Mouse (Mus musculus): ENCODE measurements at regions not wholly inside any gene's neighbourhood (a gene's known extent, or its start where the extent isn't known, plus 50 kb on each side); places are given as distances from the start of the nearest gene placed in this dataset.
A peak's percentile ranks its signal among the peaks of the same experiment; 100 is the strongest.

DNA sequence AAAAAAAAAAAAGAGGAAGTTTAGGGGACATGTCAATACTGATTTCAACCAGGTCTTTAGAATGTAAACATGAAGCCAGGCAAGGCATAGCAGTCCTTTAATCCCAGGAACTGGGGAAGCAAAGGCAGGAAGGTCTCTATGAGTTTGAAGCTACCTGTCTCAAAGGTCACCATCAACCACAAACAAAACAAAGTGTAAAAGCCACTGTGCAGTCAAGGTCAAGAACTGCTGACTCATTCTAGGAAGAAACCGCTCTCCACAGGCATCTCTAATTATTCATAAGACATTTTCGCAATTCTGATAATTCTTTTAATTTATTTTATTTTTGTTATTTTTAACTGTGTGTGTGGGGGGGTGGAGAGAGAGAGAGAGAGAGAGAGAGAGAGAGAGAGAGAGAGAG lies 364.0 kb downstream of the Cntnap4 start:
- DNase-seq, result no peak

DNA sequence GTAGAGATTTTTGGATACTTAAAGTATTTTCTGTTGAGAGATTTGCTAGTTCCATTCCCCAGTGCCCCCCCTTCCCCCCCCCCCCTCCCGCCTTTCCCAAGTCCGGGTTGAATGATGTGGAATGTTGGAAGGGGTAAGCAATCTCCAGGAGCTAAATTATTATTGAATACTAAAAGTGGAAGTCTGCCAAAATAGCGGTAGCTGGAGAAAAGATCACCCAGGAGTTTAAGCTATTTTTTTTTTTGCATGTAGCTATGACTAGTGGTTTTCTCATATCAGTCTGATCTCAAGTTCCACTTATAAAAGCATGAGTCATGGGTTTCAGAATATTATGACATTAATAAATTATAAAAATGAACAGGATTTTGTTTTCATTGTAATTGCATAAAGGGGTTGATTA lies 365.6 kb downstream of the Cntnap4 start:
- no peak for DNase-seq

DNA sequence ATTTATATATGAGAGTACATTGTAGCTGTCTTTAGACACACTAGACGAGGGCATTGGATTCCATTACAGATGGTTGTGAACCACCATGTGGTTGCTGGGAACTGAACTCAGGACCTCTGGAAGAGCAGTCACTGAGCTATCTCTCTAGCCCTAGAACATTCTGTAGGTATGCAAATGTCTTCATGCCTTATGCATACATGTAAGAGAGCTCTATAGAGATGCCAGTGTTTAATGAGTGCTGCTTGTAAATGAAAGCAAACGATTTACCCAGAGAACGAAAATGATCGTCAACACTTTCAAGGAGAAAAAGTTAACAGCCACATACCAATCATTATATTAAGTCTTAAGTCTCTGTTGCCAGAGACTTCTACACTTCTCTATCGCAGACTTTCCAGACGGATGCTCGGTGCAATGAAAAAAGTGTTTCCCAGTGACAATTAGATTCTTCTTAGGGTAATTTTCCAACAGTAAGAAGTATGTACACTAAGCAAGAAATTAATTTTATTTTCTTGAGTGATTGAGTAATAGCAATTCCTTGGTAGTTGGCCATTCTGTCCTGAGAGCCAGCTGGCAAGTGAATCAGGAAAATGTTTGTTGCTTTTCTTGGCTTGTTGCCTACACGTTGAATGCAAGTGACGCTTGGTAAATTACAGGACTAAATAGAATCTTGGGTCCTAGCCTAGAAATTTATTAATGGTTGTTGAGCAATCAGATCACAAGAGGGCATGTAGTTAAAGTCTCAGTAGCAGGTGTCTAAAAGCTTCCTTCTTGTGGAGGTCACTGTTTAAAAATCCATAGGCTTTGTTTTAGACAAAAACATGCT lies 366.3 kb downstream of the Cntnap4 start:
- DNase-seq, result peak; percentile 75

DNA sequence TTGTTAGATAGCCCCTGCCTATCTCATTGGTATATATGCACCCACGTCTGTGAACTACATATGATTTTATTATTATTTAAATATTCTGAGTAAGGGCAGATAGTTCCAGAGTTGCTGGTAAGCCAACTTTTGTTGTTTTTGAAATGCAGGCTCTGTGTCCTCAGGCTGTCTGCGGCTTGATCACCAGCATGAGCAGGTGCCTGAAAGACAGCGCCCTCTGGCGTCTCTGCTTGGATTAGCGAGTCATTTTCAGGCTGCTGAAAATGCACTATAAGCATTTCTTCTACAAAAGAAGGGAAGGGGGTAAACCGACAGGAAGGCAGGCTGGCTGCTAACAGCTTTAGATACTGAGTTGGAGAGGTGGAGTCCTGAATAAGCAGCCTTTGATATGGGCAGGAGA lies 402.6 kb downstream of the Cntnap4 start:
- peak; percentile 71 for DNase-seq

DNA sequence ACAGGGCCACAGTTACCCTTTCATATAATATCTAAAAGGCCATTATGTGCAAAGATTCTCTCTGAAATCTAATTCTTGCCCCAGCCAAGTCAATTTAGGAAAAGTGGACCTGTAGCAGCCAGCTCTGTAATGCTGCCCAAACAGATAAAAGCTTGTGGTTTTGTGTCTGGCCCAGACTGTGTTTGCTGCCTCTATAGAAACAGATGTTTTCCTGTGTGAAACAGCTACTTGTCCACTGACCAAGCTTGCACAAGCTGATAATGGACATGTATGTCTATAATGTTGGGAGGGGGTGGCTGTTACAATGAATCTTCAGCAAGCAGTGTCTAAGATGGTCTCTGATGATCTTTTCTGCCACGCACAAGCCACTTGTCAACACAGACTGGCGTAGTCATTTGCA lies 405.9 kb downstream of the Cntnap4 start:
- no peak for DNase-seq

DNA sequence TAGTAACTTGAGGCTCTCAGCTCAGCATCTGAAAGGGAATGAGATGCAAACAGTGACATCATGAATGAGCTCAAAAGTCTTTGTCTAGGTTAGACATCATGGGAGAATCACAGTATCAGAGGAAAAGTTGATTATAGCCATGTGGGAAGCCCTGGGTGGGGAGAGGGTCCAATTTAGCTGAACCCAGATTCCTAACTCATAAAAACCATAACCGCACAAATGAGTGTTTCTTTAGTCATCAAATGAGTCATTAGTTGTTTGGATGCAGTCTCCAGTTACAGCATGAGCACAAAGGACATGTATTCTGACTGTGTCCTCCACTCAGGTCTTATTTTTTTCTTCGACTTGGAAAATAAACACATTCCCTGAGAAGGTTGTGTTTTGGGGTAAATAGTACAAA lies 406.5 kb downstream of the Cntnap4 start:
- DNase-seq, result no peak

DNA sequence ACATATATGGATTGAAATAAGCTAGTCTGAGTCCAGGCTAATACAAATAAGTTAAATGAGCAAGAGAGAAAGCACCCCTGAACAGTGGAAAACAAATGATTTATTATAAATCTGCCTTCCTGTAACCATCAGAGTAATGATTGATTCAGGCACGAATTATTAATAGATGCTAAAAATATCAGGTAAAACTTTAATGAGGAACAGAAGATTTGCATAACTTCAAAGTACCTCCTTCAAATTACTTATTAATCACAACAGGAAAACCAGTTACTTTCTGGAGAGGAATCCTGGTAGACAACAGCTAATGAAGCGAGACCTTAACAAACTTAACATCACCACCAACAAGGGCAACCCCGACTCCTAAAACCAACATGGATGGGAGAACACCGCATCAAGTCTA lies 423.9 kb downstream of the Cntnap4 start:
- no peak for DNase-seq

DNA sequence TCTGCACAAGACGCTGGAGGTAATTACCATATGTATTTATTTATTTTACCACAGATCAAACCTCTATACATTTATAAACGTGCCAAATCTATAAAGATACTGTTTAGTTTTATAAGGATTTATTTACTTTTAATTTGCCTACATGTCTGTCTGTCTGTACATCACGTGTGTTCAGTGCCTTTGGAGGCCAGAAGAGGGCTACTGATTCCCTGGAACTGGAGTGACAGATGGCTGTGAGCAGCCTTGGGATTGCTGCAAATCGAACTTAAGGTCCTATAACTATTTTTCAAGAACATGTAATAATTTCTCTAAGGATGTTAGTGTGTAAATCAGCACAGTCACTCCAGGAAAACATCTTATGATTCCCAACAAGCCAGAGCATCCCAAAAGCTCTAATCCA lies 437.5 kb downstream of the Cntnap4 start:
- no peak for DNase-seq

DNA sequence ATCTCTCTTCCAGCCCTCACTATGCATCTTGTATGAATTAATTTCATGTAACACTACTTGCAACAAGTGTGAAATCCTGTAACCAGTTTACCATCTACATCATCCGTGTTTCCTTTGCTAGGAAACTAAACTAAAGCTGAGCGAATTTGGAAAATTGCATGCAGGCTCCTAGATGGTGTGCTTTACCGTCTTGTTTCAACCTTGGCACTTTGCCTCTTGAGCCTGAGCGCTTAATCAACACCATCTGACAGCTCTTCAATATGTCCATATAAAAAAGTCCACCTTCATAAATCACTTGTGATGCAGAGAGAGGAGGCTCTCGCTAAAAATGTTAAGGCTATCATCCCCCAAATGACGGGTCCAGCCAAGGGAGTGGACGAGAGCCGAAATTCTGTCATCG lies 459.0 kb downstream of the Cntnap4 start:
- DNase-seq, result no peak

DNA sequence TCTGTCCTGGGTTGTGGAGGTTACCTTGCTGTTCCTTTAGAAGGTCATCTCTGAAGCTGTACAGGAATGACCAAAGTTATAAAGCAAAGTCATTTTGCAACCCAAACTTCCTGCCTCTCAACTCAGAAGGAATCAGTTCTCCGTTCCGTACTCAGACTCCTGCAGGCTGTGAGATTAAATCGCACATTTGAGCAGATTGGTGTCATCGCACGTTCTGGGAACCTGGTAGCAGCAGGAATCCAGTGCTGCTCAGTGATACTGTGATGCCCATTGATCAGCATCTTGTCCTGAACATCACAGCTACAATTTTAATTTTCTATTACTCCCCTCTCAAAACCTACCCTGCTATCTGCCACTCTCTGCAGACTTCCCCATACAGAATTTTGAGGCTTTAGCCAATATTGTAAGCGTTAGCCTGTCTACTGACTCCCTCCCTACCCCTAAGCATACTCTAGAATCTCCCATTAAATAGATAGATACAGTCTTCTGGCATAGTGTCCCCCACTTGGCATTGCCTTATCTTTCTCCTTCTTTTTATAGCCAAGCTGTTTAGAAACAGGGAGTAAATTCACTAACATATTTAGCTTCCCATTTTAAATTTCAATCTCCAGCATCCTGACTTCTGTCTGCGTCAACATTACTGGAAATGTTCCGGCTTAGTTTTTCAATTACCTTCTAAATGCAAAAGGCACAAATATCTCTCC lies 482.1 kb downstream of the Cntnap4 start:
- no peak for DNase-seq

DNA sequence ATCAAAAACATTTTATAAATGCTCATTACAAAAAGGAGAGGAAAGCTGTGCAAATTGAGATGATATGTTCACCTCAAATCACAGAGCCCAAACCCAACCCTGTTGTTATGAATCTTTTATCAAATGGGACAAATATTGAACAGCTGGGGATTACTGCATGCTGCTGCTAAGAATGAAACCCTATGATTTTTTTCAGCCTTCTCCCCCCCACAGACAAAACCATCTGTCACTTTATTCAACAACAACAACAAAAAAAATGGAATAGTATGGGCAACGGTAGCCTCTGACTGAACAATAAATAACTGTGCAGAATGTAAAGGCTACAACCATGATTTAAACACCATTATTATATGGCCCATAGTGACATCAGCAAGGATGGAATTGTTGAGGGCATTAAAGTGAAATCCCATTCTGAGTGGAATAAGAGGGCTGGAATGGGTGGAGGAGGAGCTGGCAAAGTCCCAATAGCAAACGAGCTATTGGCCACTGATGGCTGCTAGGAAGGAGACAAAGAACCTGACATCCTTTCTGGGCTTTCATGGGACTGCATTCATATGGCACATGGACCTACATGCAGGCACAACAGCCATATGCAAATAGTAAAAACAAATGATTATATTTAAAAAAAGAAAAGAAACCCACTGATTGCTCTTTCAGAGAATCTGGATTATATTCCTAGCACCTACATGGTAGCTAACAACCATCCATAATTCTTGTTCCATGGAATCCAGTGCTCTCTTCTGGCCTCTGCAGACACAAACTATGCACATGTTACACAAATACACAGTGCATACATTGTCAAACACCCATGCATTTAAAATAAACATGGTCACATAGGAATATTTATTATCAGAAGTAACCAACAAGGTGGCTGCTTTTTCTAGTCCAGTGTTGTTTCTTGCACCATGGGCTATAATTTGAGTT lies 495.7 kb downstream of the Cntnap4 start:
- no peak for DNase-seq

DNA sequence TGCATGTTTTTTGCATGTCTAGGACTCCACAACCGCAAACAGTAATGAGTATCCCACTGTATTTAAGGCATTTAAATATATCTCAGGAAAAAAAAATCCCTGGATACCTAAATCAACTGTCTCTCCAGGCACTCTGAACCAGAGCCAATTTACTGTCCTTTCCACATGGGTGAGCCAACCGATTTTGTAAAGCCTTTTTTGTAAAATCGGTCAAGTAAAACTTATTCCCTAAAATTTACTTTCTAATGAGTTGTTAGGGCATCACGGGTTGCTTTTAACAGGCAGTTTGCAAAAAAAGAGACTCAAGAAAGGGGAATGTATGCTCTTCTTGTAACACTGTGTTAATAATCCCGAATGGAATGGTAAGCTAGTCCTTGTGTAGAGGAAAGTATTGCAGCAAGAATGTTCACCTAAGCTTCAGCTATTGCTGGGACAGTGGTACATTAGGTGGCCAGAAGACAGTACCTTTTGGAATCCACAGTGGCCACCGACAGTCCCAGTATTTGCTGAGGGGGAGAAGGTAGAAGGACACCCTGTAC lies 496.4 kb downstream of the Cntnap4 start:
- DNase-seq, result peak; percentile 1

DNA sequence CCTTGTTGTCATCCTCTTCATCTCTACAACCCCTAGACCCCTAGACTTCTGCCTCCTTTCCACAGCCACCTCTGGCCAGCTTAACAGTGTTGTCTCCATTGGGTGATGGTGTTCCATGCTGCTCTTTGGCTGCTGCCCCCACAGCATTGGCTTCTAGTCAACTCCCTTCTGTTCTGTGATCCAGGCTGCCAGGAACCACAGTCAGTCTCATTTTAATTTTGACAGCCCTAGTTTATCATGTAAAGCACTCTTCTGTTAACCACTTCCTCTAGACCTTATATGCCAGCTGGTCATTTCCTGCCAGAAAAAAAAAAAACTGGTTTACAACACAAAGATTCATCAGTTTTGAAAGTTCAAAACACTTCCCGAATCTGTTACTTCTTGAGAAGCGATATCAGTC lies 514.1 kb downstream of the Cntnap4 start:
- DNase-seq, result no peak

DNA sequence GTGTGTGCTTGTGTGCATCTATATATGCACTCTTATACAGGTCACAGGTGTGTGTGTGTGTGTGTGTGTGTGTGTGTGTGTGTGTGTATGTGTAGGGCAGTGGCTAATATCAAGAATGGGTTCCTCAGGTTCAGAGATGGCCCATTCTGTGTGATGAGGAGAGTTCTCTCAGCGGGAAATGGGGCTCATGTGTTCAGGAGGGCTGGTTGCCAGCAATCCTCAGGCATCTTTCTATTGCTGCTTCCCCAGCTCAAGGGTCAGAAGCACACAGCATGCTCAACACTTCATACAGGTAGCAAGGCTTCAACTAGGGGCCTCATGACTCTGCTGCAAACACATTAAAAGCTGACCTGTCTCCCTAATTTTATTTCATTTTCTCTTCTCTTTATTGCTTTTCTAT lies 517.7 kb downstream of the Cntnap4 start:
- DNase-seq, result no peak

DNA sequence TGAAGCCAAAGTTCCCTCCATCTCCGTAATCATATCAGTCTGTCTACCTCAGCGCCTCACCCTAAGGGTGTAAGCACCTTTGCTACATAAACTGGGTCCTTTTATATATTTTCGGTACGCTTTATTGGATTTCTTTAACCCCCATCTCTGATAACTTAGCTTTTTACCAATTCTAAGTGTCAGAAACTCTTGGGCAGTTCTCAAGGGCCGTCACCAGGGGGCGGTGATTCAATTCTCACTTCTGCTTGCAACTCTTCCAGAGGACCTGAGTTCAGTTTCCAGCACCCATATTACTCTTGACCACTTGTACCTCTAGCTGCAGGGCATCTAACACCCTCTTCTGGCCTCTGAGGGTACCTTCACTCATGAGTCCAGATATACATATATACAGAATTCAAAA lies 523.7 kb upstream of the Mon1b start:
- no peak for DNase-seq

DNA sequence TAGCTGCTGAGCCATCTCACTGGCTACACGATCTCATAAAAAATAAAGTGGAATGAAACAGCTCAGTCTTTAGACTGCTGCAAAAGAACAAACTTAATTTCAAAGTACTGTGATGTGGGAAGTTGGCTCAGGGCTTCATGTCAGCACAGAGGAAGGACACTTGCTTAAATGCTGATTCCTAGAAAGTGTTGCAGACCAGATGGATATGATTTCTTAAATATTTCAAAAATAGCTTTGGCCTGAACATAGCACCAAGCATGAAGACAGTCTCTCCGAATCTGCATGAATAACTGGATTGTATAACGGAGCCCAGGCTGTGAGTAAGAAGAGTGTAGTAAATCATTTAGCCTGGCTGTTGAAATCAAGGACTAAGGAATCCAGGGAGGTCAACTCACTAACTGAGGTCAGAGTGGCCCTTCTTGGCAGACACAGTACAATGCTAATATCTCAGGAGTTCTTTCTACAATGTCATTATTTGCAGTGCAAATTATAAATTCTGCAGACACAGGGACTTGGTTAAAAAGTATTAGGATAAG lies 521.2 kb upstream of the Mon1b start:
- peak; percentile 57 for DNase-seq

DNA sequence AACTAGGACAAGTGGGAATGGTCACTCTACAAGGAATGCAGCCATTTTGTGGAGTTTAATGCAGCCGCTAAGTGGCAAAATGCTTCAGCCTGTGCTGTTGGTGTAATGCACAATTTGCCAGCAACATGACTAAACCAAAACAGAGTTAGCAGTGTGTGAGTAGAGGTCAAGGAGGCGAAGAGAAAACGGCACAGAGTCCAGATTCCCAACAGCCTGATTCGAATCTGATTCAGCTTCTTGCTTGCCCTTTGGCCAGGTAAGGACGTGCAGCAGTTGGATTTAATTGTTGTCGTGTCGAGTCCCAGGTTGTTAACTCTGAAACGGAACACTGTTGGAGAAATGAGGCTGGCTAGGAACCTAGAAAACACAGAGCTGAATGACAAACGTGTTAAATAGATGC lies 518.1 kb upstream of the Mon1b start:
- DNase-seq, result peak; percentile 17

DNA sequence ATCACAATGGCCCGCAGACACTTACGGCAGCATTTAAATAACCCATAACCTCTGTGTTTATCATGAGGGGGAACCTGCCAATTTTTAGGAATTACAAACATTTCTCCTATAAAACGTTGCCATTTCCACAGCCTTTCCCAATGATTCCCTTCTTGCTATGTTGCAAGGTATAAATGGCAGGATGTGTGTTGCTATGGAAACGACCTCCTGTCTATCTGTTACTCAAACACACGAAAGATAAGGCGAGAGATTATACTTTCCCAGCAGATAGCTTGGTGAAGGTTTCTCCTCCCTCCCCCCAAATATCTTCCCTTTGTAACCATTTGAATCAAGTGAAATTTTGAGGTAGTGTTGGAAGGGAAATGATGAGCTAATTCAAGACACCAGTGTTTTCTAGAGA lies 509.8 kb upstream of the Mon1b start:
- DNase-seq, result no peak

DNA sequence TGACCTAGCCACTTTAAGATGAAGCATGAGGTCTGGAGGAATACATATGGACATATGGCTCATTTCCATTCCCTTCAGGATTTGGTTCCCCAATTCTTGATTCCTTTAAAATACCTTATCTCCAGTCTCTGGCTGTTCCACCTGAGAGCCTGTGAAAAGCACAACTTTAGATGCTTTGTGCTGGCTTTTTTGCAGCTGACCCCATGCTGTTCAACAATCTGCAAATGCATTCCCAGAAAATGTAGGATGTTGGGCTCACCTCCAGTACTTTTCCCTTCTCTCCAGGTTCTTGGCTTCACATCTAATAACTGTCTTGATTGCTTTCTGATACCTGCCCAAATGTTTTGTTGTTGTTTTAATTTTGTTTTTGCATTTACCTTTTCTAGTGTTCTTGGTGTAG lies 498.0 kb upstream of the Mon1b start:
- DNase-seq, result no peak

DNA sequence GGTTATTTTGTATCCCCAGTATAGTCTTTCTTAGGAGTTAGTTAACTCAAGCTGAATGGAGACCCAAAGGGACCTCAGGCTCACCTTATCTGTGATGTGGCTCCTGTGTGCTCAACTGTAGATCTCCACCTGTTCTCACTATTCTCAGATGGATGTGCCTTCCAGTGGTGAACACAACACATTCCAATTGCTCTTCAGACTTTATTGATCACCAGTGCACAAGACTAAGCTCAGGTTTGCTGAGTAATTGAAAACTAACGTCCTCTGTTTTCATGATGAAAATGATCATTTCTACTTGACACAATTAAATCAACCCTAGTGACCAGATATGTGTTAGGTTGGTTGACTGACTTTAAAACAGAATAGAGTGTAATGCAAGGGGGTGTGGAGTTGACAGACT lies 495.4 kb upstream of the Mon1b start:
- no peak for DNase-seq

DNA sequence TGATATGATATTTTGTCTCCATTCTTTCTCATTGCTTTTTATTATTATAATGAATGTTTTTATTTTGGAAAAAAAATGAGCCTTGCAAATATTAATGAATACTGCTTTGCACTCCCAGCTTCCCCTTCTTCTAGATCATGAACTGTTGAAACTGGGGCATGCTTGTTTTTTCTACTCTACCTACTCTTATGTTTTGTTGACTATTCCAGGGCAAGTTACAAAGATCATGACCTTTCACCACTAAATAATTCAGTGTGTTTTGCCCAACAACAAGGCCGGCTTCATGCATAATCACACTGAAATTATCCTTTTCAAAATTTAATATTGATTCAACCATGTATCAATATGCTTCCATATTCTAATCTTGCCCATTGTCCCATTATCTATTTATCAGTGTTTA lies 494.3 kb upstream of the Mon1b start:
- DNase-seq, result no peak

DNA sequence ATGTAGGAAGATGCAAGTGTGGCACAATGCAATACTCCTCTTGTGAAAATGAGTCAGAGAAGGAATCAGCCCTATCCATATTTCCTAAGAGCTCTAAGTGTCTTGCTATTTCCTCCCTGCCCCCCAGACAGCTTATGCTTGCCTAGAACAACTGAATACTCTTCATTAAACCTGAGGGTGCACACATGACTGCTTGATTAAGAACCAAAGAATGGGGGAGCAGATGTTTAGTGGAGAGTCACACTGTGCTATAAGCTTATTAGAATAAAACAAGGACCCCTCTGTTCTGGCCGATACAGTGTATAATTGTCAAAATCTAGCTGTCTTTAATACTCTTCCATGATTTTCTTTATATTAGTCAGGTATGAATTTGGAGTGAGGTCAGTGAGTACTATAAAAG lies 458.8 kb upstream of the Mon1b start:
- no peak for DNase-seq

DNA sequence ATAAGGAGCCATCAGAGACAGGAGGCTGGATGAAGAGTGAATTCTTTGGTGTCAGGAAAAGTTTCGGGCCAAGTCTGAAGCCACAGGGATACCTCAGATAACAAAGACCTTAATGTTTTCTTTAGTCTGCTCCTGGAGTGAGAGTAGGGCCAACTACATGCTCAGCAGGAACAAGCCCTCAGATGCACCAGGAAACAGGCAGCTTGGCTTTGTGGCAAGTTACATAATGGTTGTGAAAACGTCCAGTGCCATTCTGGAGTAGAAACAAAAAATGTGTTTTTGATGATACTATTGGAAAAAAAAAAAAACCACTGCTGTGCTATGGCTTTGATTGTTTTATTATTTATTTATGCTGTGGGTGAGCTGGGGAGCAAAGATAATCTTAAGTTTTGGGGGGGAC lies 452.2 kb upstream of the Mon1b start:
- no peak for DNase-seq
